Mouse (Mus musculus): ENCODE measurements around the gene Ttc25. TPM values are rescaled to one million over a fixed set of nuclear protein-coding genes. Genes with fewer than 3 reads are reported as not detected.
A peak's percentile ranks its signal among the peaks of the same experiment; 100 is the strongest.

Ttc25 gene
- polyA plus RNA-seq, 1 experiment from 2014 or later: 1.1 TPM

GRCm38 (mm10) chr11:100515789-100516188 lies 29.6 kb upstream of the Ttc25 start:
- ATAC-seq (ENCODE audit: low FRiP score, low TSS enrichment): no peak

GRCm38 (mm10) chr11:100516291-100516690 lies 29.1 kb upstream of the Ttc25 start:
- Histone ChIP-seq H3K27ac (ENCODE audit: low read length) (no peak overlapping the region), H3K4me2 (replicated peaks; ENCODE audit: low read depth, low read length) (no peak overlapping the region)

More at GRCm38 (mm10) chr11:100515789-100516188, 29.6 kb upstream of the Ttc25 start:
- H3K9me3 ChIP-seq (ENCODE audit: low read length): no peaks in the 10 kb centered on the region
- no peak overlapping the region for H3K27ac ChIP-seq (ENCODE audit: low read length)
- H3K4me1 ChIP-seq (ENCODE audit: insufficient read depth, low read length): peaks cover 20% of the 10 kb centered on the region
- 92% methylated on average over 9 of the region's 9 CpGs for WGBS
- no peak overlapping the region for H3K4me2 ChIP-seq (replicated peaks; ENCODE audit: low read depth, low read length)
- no peaks in the 10 kb centered on the region for H3K27me3 ChIP-seq (ENCODE audit: insufficient read depth, low read length)
- H3K4me3 ChIP-seq (ENCODE audit: low read length): no peak overlapping the region
- no peak overlapping the region for H3K9ac ChIP-seq (replicated peaks; ENCODE audit: low read length)
- peaks cover 62% of the 10 kb centered on the region for H3K36me3 ChIP-seq (ENCODE audit: insufficient read depth, low read length)

GRCm38 (mm10) chr11:100518188-100518591 lies 27.2 kb upstream of the Ttc25 start:
- peaks cover 20% of the 10 kb centered on the region for H3K4me1 ChIP-seq (ENCODE audit: insufficient read depth, low read length)
- 39% methylated on average over 5 of the region's 5 CpGs for WGBS

More at GRCm38 (mm10) chr11:100516291-100516690, 29.1 kb upstream of the Ttc25 start:
- Histone ChIP-seq H3K36me3 (ENCODE audit: insufficient read depth, low read length) (peaks cover 59% of the 10 kb centered on the region), H3K27me3 (ENCODE audit: insufficient read depth, low read length) (no peaks in the 10 kb centered on the region), H3K9me3 (ENCODE audit: low read length) (no peaks in the 10 kb centered on the region), H3K4me3 (ENCODE audit: low read length) (no peak overlapping the region), H3K9ac (replicated peaks; ENCODE audit: low read length) (no peak overlapping the region), H3K4me1 (ENCODE audit: insufficient read depth, low read length) (peaks cover 20% of the 10 kb centered on the region)
- WGBS: 49% methylated on average over 9 of the region's 9 CpGs
- no peak for ATAC-seq (ENCODE audit: low FRiP score, low TSS enrichment)

GRCm38 (mm10) chr11:100519188-100519587 lies 26.2 kb upstream of the Ttc25 start:
- no peak overlapping the region for H3K9ac ChIP-seq (replicated peaks; ENCODE audit: low read length)
- no peak for ATAC-seq (ENCODE audit: low FRiP score, low TSS enrichment)
- peaks cover 62% of the 10 kb centered on the region for H3K36me3 ChIP-seq (ENCODE audit: insufficient read depth, low read length)
- H3K4me1 ChIP-seq (ENCODE audit: insufficient read depth, low read length): peaks cover 20% of the 10 kb centered on the region
- WGBS: 55% methylated on average over 7 of the region's 7 CpGs
- H3K9me3 ChIP-seq (ENCODE audit: low read length): no peaks in the 10 kb centered on the region
- H3K4me3 ChIP-seq (ENCODE audit: low read length): no peak overlapping the region
- H3K27me3 ChIP-seq (ENCODE audit: insufficient read depth, low read length): no peaks in the 10 kb centered on the region
- H3K4me2 ChIP-seq (replicated peaks; ENCODE audit: low read depth, low read length): no peak overlapping the region
- H3K27ac ChIP-seq (ENCODE audit: low read length): peak overlapping the region; percentile 75

More at GRCm38 (mm10) chr11:100518188-100518591, 27.2 kb upstream of the Ttc25 start:
- Histone ChIP-seq H3K9me3 (ENCODE audit: low read length) (no peaks in the 10 kb centered on the region), H3K4me3 (ENCODE audit: low read length) (no peak overlapping the region), H3K9ac (replicated peaks; ENCODE audit: low read length) (no peak overlapping the region), H3K36me3 (ENCODE audit: insufficient read depth, low read length) (peaks cover 67% of the 10 kb centered on the region), H3K4me2 (replicated peaks; ENCODE audit: low read depth, low read length) (no peak overlapping the region), H3K27me3 (ENCODE audit: insufficient read depth, low read length) (no peaks in the 10 kb centered on the region), H3K27ac (ENCODE audit: low read length) (peak overlapping the region; percentile 75)
- ATAC-seq (ENCODE audit: low FRiP score, low TSS enrichment): peak; percentile 72

DNA sequence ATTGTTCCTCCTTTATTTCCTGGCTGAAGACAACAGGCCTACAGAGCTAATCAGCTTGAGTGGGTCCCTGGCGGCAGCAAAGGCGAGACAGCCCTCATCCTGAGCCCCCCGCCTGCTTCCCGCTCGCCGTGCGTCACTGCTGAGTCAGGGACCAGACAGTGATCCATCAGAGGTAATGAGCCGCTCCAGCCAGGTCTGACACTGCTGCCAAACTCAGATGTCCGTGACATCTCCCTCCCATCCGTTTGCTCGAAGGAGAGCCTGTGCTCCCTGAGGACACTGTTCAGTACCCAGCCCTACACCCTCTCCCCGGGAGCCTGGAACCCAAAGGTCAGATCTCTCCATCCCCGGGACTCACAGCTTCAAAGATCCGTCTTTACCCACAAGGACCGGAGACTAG lies 24.6 kb upstream of the Ttc25 start:
- ATAC-seq (ENCODE audit: low FRiP score, low TSS enrichment): peak; percentile 83
- peak overlapping the region; percentile 35 for H3K27ac ChIP-seq (ENCODE audit: low read length)
- H3K4me1 ChIP-seq (ENCODE audit: insufficient read depth, low read length): peaks cover 36% of the 10 kb centered on the region
- WGBS: 41% methylated on average over 15 of the region's 15 CpGs
- no peak overlapping the region for H3K4me2 ChIP-seq (replicated peaks; ENCODE audit: low read depth, low read length)
- no peaks in the 10 kb centered on the region for H3K27me3 ChIP-seq (ENCODE audit: insufficient read depth, low read length)
- peaks cover 47% of the 10 kb centered on the region for H3K36me3 ChIP-seq (ENCODE audit: insufficient read depth, low read length)
- H3K9me3 ChIP-seq (ENCODE audit: low read length): no peaks in the 10 kb centered on the region
- H3K9ac ChIP-seq (replicated peaks; ENCODE audit: low read length): no peak overlapping the region
- no peak overlapping the region for H3K4me3 ChIP-seq (ENCODE audit: low read length)

GRCm38 (mm10) chr11:100524358-100524757 lies 21.0 kb upstream of the Ttc25 start:
- no peak for ATAC-seq (ENCODE audit: low FRiP score, low TSS enrichment)
- H3K27me3 ChIP-seq (ENCODE audit: insufficient read depth, low read length): no peaks in the 10 kb centered on the region
- 84% methylated on average over 5 of the region's 5 CpGs for WGBS
- H3K4me1 ChIP-seq (ENCODE audit: insufficient read depth, low read length): peaks cover 45% of the 10 kb centered on the region
- H3K36me3 ChIP-seq (ENCODE audit: insufficient read depth, low read length): peaks cover 30% of the 10 kb centered on the region
- H3K9ac ChIP-seq (replicated peaks; ENCODE audit: low read length): no peak overlapping the region; the same call in 1 of the 2 replicates
- H3K4me3 ChIP-seq (ENCODE audit: low read length): no peak overlapping the region
- no peaks in the 10 kb centered on the region for H3K9me3 ChIP-seq (ENCODE audit: low read length)
- H3K27ac ChIP-seq (ENCODE audit: low read length): no peak overlapping the region
- no peak overlapping the region for H3K4me2 ChIP-seq (replicated peaks; ENCODE audit: low read depth, low read length)

- H3K36me3 ChIP-seq (ENCODE audit: insufficient read depth, low read length): peaks cover 25% of the 10 kb centered on the region
- H3K27ac ChIP-seq (ENCODE audit: low read length): no peak overlapping the region
- no peaks in the 10 kb centered on the region for H3K9me3 ChIP-seq (ENCODE audit: low read length)
- no peak for ATAC-seq (ENCODE audit: low FRiP score, low TSS enrichment)
- peaks cover 40% of the 10 kb centered on the region for H3K4me1 ChIP-seq (ENCODE audit: insufficient read depth, low read length)
- H3K27me3 ChIP-seq (ENCODE audit: insufficient read depth, low read length): no peaks in the 10 kb centered on the region
- H3K9ac ChIP-seq (replicated peaks; ENCODE audit: low read length): peak overlapping the region; percentile 87
- H3K4me2 ChIP-seq (replicated peaks; ENCODE audit: low read depth, low read length): peak overlapping the region; percentile 86
- WGBS: 41% methylated on average over 11 of the region's 11 CpGs
- H3K4me3 ChIP-seq (ENCODE audit: low read length): peak overlapping the region; percentile 67
Observed at GRCm38 (mm10) chr11:100524987-100525630, 20.3 kb upstream of the Ttc25 start.

DNA sequence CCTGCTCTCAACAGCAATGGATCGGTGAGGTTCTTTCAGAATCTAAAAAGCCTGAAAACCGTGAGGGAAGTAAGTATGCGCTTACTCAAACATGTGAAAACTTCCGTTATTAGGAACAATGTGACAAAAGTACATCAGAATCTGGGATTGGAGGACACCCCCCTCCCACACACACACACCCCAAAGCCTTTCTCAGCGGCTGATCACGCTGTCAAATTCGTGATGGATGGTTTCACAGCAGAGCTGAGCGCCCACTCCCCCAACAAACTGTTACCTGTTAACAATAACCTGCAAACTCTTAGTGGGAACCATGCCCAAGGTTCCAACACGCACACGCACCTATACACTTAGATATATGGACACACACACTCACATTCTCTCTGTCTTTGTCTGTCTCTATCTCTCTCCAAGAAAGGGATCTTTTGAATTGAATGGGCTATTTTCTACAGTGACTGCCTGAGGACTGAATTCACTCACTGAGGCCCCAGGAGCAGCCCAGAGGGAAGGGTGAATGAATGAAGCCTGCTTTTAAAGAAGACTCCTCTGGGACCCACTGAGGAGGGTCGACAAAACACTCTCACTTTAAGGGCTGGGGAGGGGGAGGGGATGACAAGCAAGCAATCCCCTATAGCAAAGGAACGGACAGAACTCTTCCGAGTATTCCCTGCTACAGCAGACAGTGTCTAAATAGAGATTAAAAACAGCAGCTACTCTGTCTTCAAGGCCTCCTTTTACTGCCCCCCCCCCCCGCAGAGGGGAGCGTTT lies 19.2 kb upstream of the Ttc25 start:
- H3K4me1 ChIP-seq (ENCODE audit: insufficient read depth, low read length): peaks cover 34% of the 10 kb centered on the region
- H3K9ac ChIP-seq (replicated peaks; ENCODE audit: low read length): peak overlapping the region; percentile 87
- peaks cover 22% of the 10 kb centered on the region for H3K36me3 ChIP-seq (ENCODE audit: insufficient read depth, low read length)
- no peaks in the 10 kb centered on the region for H3K9me3 ChIP-seq (ENCODE audit: low read length)
- H3K27ac ChIP-seq (ENCODE audit: low read length): no peak overlapping the region
- no peaks in the 10 kb centered on the region for H3K27me3 ChIP-seq (ENCODE audit: insufficient read depth, low read length)
- 15% methylated on average over 15 of the region's 15 CpGs for WGBS
- peak overlapping the region; percentile 67 for H3K4me3 ChIP-seq (ENCODE audit: low read length)
- peak overlapping the region; percentile 86 for H3K4me2 ChIP-seq (replicated peaks; ENCODE audit: low read depth, low read length)
- ATAC-seq (ENCODE audit: low FRiP score, low TSS enrichment): no peak

- Histone ChIP-seq H3K9me3 (ENCODE audit: low read length) (no peaks in the 10 kb centered on the region), H3K4me1 (ENCODE audit: insufficient read depth, low read length) (peaks cover 34% of the 10 kb centered on the region), H3K36me3 (ENCODE audit: insufficient read depth, low read length) (peaks cover 15% of the 10 kb centered on the region), H3K4me3 (ENCODE audit: low read length) (peak overlapping the region; percentile 67), H3K9ac (replicated peaks; ENCODE audit: low read length) (peak overlapping the region; percentile 87), H3K27ac (ENCODE audit: low read length) (peak overlapping the region; percentile 89), H3K4me2 (replicated peaks; ENCODE audit: low read depth, low read length) (peak overlapping the region; percentile 86), H3K27me3 (ENCODE audit: insufficient read depth, low read length) (no peaks in the 10 kb centered on the region)
- WGBS: 0% methylated on average over 26 of the region's 26 CpGs
- ATAC-seq (ENCODE audit: low FRiP score, low TSS enrichment): peak; percentile 46
Observed at GRCm38 (mm10) chr11:100527066-100527457, 18.3 kb upstream of the Ttc25 start.
